Mouse (Mus musculus) G1E (cell line): Measurements from ENCODE around the gene Trim16. TPM values are rescaled to one million over a fixed set of nuclear protein-coding genes. Genes with fewer than 3 reads are reported as not detected.

Source experiments
- ATAC-seq: 2 replicates; pipeline ENCODE4 v1.8.0; 2016; ENCODE audit warnings: mild to moderate bottlenecking; ENCODE audit not compliant: insufficient number of reproducible peaks, poor library complexity, low FRiP score, severe bottlenecking; ENCODE audit errors: extremely low read depth
- DNase-seq: peaks from one replicate; pipeline ENCODE4 v3.0.0; 2012; ENCODE audit warnings: low spot score
- H3K27me3 ChIP-seq: 2 replicates; pipeline ENCODE4 v1.6.1; 2012; ENCODE audit warnings: mild to moderate bottlenecking, low read length, inconsistent platforms; ENCODE audit not compliant: insufficient read depth
- H3K36me3 ChIP-seq: replicated peaks from 2 replicates; pipeline ENCODE3; 2012; ENCODE audit warnings: mild to moderate bottlenecking, inconsistent platforms
- H3K4me1 ChIP-seq: 2 replicates; pipeline ENCODE4 v1.6.1; 2012; ENCODE audit warnings: low read depth, low read length, inconsistent platforms, mixed read lengths; ENCODE audit not compliant: insufficient read depth
- H3K4me3 ChIP-seq: 2 replicates; pipeline ENCODE4 v1.5.1; 2012; ENCODE audit warnings: low read depth, mild to moderate bottlenecking, inconsistent platforms, low read length, moderate library complexity, mixed read lengths
- H3K9me3 ChIP-seq: replicated peaks from 2 replicates; pipeline ENCODE4 v1.6.1; 2012; ENCODE audit warnings: inconsistent platforms
- CTCF ChIP-seq: IDR thresholded peaks from 2 replicates; pipeline ENCODE4 v1.5.1; 2012; ENCODE audit warnings: low read depth, low read length, inconsistent platforms, mixed read lengths
- GATA1 ChIP-seq: IDR thresholded peaks from 2 replicates; pipeline ENCODE4 v1.6.1; 2012; ENCODE audit warnings: borderline replicate concordance, low read length, inconsistent platforms, mixed read lengths
- GATA2 ChIP-seq: IDR thresholded peaks from 2 replicates; pipeline ENCODE4 v1.6.1; 2012; ENCODE audit warnings: low read depth, low read length, inconsistent platforms, borderline replicate concordance
- POLR2AphosphoS5 ChIP-seq: IDR thresholded peaks from 2 replicates; pipeline ENCODE4 v1.6.1; 2012; ENCODE audit warnings: low read depth, low read length, inconsistent platforms; ENCODE audit not compliant: insufficient replicate concordance
- TAL1 ChIP-seq: conservative IDR thresholded peaks from 2 replicates; pipeline ENCODE4 v1.6.1; 2012; ENCODE audit warnings: low read depth, low read length, inconsistent platforms, mixed read lengths
- polyA plus RNA-seq: library from polyadenylated mRNA; stranded (reverse); fragments of >175 nt; gene quantifications from 2 replicates; pipeline ENCODE4 v1.2.3, GENCODE M21; 2012
- total RNA-seq, 2 experiments: library from RNA; stranded (forward) in 1 of 2; stranded (reverse) in 1 of 2; fragments of 200-1000 nt in 1 of 2; fragments of >200 nt in 1 of 2; fragmentation: Nextera tagmentation in 1 of 2; gene quantifications; 2 replicates each; pipeline ENCODE4 v1.2.3; 2014 to 2017

Gene Trim16
- total and polyA plus RNA-seq, 3 experiments: 0.05 TPM; not detected in 2

GRCm38 (mm10) chr11:62826106-62826733 lies 6.2 kb downstream of the Trim16 start:
- Histone ChIP-seq H3K27me3 (no peaks in the 10 kb centered on the region), H3K4me3 (no peak overlapping the region), H3K36me3 (peaks cover 15% of the 10 kb centered on the region), H3K4me1 (no peaks in the 10 kb centered on the region), H3K9me3 (no peaks in the 10 kb centered on the region)
- DNase-seq: no peak
- TF ChIP-seq GATA1: no peak
- ATAC-seq: no peak

- no peak overlapping the region for H3K4me3 ChIP-seq
- ATAC-seq (no peak), DNase-seq (no peak)
- peaks cover 21% of the 10 kb centered on the region for H3K36me3 ChIP-seq
- TF ChIP-seq TAL1 (no peak), CTCF (no peak), GATA1 (no peak), GATA2 (no peak), POLR2AphosphoS5 (no peak)
- no peaks in the 10 kb centered on the region for H3K27me3 ChIP-seq
- no peaks in the 10 kb centered on the region for H3K4me1 ChIP-seq
- no peaks in the 10 kb centered on the region for H3K9me3 ChIP-seq
Observed at GRCm38 (mm10) chr11:62827135-62827534, 7.1 kb downstream of the Trim16 start.

GRCm38 (mm10) chr11:62827911-62828310 lies 7.9 kb downstream of the Trim16 start:
- Histone ChIP-seq H3K27me3 (no peaks in the 10 kb centered on the region), H3K4me3 (no peak overlapping the region), H3K36me3 (peaks cover 21% of the 10 kb centered on the region), H3K4me1 (no peaks in the 10 kb centered on the region), H3K9me3 (no peaks in the 10 kb centered on the region)
- TF ChIP-seq CTCF: no peak
- no peak for TF ChIP-seq TAL1
- no peak for TF ChIP-seq GATA1
- TF ChIP-seq POLR2AphosphoS5: no peak
- TF ChIP-seq GATA2: no peak
- DNase-seq (no peak), ATAC-seq (no peak)

GRCm38 (mm10) chr11:62830387-62830786 lies 10.4 kb downstream of the Trim16 start:
- H3K36me3 ChIP-seq: peaks cover 28% of the 10 kb centered on the region
- DNase-seq: no peak
- no peaks in the 10 kb centered on the region for H3K9me3 ChIP-seq
- ATAC-seq: no peak
- no peaks in the 10 kb centered on the region for H3K4me1 ChIP-seq
- H3K27me3 ChIP-seq: no peaks in the 10 kb centered on the region
- TF ChIP-seq TAL1 (no peak), CTCF (no peak), GATA2 (no peak), GATA1 (no peak), POLR2AphosphoS5 (no peak)
- no peak overlapping the region for H3K4me3 ChIP-seq

- no peak for ATAC-seq
- no peak for DNase-seq
- no peak overlapping the region for H3K4me3 ChIP-seq
- no peaks in the 10 kb centered on the region for H3K4me1 ChIP-seq
- peaks cover 30% of the 10 kb centered on the region for H3K36me3 ChIP-seq
- H3K27me3 ChIP-seq: no peaks in the 10 kb centered on the region
- no peaks in the 10 kb centered on the region for H3K9me3 ChIP-seq
- TF ChIP-seq GATA1: no peak
- no peak for TF ChIP-seq POLR2AphosphoS5
- TF ChIP-seq GATA2: no peak
- no peak for TF ChIP-seq CTCF
- no peak for TF ChIP-seq TAL1
Observed at GRCm38 (mm10) chr11:62831906-62832305, 11.9 kb downstream of the Trim16 start.

- peaks cover 11% of the 10 kb centered on the region for H3K36me3 ChIP-seq
- H3K4me3 ChIP-seq: no peak overlapping the region
- H3K4me1 ChIP-seq: no peaks in the 10 kb centered on the region
- H3K9me3 ChIP-seq: no peaks in the 10 kb centered on the region
- DNase-seq (no peak), ATAC-seq (no peak)
- no peak for TF ChIP-seq CTCF
- TF ChIP-seq TAL1: no peak
- TF ChIP-seq GATA1: no peak
- no peak for TF ChIP-seq POLR2AphosphoS5
- no peak for TF ChIP-seq GATA2
- peaks cover 23% of the 10 kb centered on the region for H3K27me3 ChIP-seq
Observed at GRCm38 (mm10) chr11:62844562-62844961, 24.5 kb downstream of the Trim16 start.

- TF ChIP-seq GATA2: no peak
- TF ChIP-seq POLR2AphosphoS5: no peak
- TF ChIP-seq TAL1: no peak
- TF ChIP-seq CTCF: no peak
- no peak for TF ChIP-seq GATA1
- Histone ChIP-seq H3K4me3 (no peak overlapping the region), H3K36me3 (peaks cover 4% of the 10 kb centered on the region), H3K27me3 (peaks cover 23% of the 10 kb centered on the region), H3K4me1 (no peaks in the 10 kb centered on the region), H3K9me3 (no peaks in the 10 kb centered on the region)
- no peak for DNase-seq
- no peak for ATAC-seq
Observed at GRCm38 (mm10) chr11:62845730-62846129, 25.7 kb downstream of the Trim16 start.
